In genomic region chr3:129471332-129471731, GRCm38 (mm10) we compare ENCODE assay signal across 24 mouse cellular contexts.
"Had no signal": no experiment of that assay in that cellular context is flagged by ENCODE, and none has a peak within 500 bp of the region (broad histone marks: within the 10 kb centered on the region; RNA-seq: fewer than 3 reads in every experiment).

No protein-coding gene starts in this region.

- H3K4me2 ChIP-seq: heart, embryonic 11.5 days; heart, embryonic 13.5 days; heart, embryonic 15.5 days; hindbrain, embryonic 13.5 days; hindbrain, embryonic 15.5 days; kidney, embryonic 15.5 days; limb, embryonic 13.5 days had no signal

- H3K4me1 ChIP-seq: heart, embryonic 13.5 days; heart, embryonic 15.5 days; hindbrain, embryonic 13.5 days; hindbrain, embryonic 15.5 days; kidney, embryonic 15.5 days; limb, embryonic 13.5 days had no signal

- H3K27ac ChIP-seq: heart, adult 2 months; heart, embryonic 13.5 days; heart, embryonic 15.5 days; hindbrain, embryonic 13.5 days; hindbrain, embryonic 15.5 days; hindbrain, postnatal 0 days; kidney, embryonic 15.5 days; kidney, postnatal 0 days; limb, embryonic 13.5 days had no signal

- H3K27me3 ChIP-seq: heart, embryonic 13.5 days; heart, embryonic 15.5 days; hindbrain, embryonic 13.5 days; hindbrain, embryonic 15.5 days; kidney, embryonic 15.5 days; limb, embryonic 13.5 days had no signal

- H3K9me3 ChIP-seq: heart, embryonic 15.5 days; hindbrain, embryonic 13.5 days; hindbrain, embryonic 15.5 days; kidney, embryonic 15.5 days had no signal

- H3K36me3 ChIP-seq: heart, embryonic 13.5 days; heart, embryonic 15.5 days; hindbrain, embryonic 13.5 days; hindbrain, embryonic 15.5 days; kidney, embryonic 15.5 days; limb, embryonic 13.5 days had no signal

- H3K4me3 ChIP-seq: heart, adult 2 months; heart, embryonic 13.5 days; heart, embryonic 15.5 days; hindbrain, embryonic 13.5 days; hindbrain, embryonic 15.5 days; kidney, embryonic 15.5 days; limb, embryonic 13.5 days had no signal

- H3K9ac ChIP-seq: forebrain, postnatal 0 days; heart, embryonic 13.5 days; heart, embryonic 15.5 days; hindbrain, embryonic 13.5 days; hindbrain, embryonic 15.5 days; kidney, embryonic 15.5 days; limb, embryonic 13.5 days had no signal

- ATAC-seq: forebrain, postnatal 0 days; hindbrain, postnatal 0 days; intestine, embryonic 16.5 days had no signal

- DNase-seq: forebrain, postnatal 0 days; gastrocnemius, postnatal 14 days; gastrocnemius, postnatal 36 days; heart, adult 2 months; heart, postnatal 14 days; heart, postnatal 36 days; kidney, adult 11 months; kidney, adult 2 months; kidney, adult 9 months; kidney, postnatal 14 days; kidney, postnatal 36 days; layer of hippocampus, adult 9-11 months; layer of hippocampus, postnatal 36 days; left cerebral cortex, postnatal 4 days had no signal
